Mouse (Mus musculus): ENCODE results near the gene Gm10024. TPM values are rescaled to one million over a fixed set of nuclear protein-coding genes. Genes with fewer than 3 reads are reported as not detected.
A peak's percentile ranks its signal among the peaks of the same experiment; 100 is the strongest.

Gene Gm10024
- polyA plus RNA-seq, 2 experiments = not detected

GRCm38 (mm10) chr10:77671519-77671918 is 39.7 kb upstream of the Gm10024 start:
- no peak for ATAC-seq (ENCODE audit: low FRiP score, low read depth)
- no peaks in the 10 kb centered on the region for H3K9me3 ChIP-seq (ENCODE audit: control insufficient read depth, low read length)
- no peak overlapping the region for H3K9ac ChIP-seq (ENCODE audit: low read depth, low read length, severe bottlenecking)
- H3K4me2 ChIP-seq (replicated peaks; ENCODE audit: low read depth, low read length, severe bottlenecking) = no peak overlapping the region
- H3K27me3 ChIP-seq (ENCODE audit: control insufficient read depth, insufficient read depth, low read length) = no peaks in the 10 kb centered on the region; the same call in 1 of the 2 replicates
- DNase-seq (ENCODE audit: low spot score) = no peak
- TF ChIP-seq POLR2A (IDR thresholded peaks at IDR 0.05; ENCODE audit: borderline replicate concordance, extremely low read depth, insufficient read depth, insufficient read length) = no peak
- 53% methylated on average over 4 of the region's 4 CpGs for WGBS
- no peak overlapping the region for H3K4me3 ChIP-seq (replicated peaks; ENCODE audit: low read length)
- H3K27ac ChIP-seq (replicated peaks; ENCODE audit: low read depth, low read length) = no peak overlapping the region
- peaks cover 9% of the 10 kb centered on the region; the same call in 1 of the 2 replicates for H3K4me1 ChIP-seq (ENCODE audit: control insufficient read depth, insufficient read depth, low read length)
- no peaks in the 10 kb centered on the region for H3K36me3 ChIP-seq (ENCODE audit: control insufficient read depth, insufficient read depth, low read length)

- H3K27me3 ChIP-seq (ENCODE audit: control insufficient read depth, insufficient read depth, low read length) = peaks cover 7% of the 10 kb centered on the region; the same call in 1 of the 2 replicates
- no peaks in the 10 kb centered on the region for H3K36me3 ChIP-seq (ENCODE audit: control insufficient read depth, insufficient read depth, low read length)
- no peak overlapping the region for H3K27ac ChIP-seq (replicated peaks; ENCODE audit: low read depth, low read length)
- TF ChIP-seq POLR2A (IDR thresholded peaks at IDR 0.05; ENCODE audit: borderline replicate concordance, extremely low read depth, insufficient read depth, insufficient read length) = no peak
- H3K9ac ChIP-seq (ENCODE audit: low read depth, low read length, severe bottlenecking) = no peak overlapping the region
- H3K4me1 ChIP-seq (ENCODE audit: control insufficient read depth, insufficient read depth, low read length) = peaks cover 14% of the 10 kb centered on the region
- DNase-seq (ENCODE audit: low spot score) (no peak), ATAC-seq (ENCODE audit: low FRiP score, low read depth) (no peak)
- H3K4me2 ChIP-seq (replicated peaks; ENCODE audit: low read depth, low read length, severe bottlenecking) = no peak overlapping the region
- H3K9me3 ChIP-seq (ENCODE audit: control insufficient read depth, low read length) = no peaks in the 10 kb centered on the region
- H3K4me3 ChIP-seq (replicated peaks; ENCODE audit: low read length) = no peak overlapping the region
- WGBS = 58% methylated on average over 13 of the region's 13 CpGs
Measured at GRCm38 (mm10) chr10:77673765-77674164, 37.5 kb upstream of the Gm10024 start.

- Histone ChIP-seq H3K36me3 (ENCODE audit: control insufficient read depth, insufficient read depth, low read length) (no peaks in the 10 kb centered on the region), H3K4me3 (replicated peaks; ENCODE audit: low read length) (peak overlapping the region; percentile 34), H3K4me1 (ENCODE audit: control insufficient read depth, insufficient read depth, low read length) (peaks cover 14% of the 10 kb centered on the region), H3K9ac (ENCODE audit: low read depth, low read length, severe bottlenecking) (peak overlapping the region; percentile 36; the same call in 1 of the 2 replicates), H3K27ac (replicated peaks; ENCODE audit: low read depth, low read length) (no peak overlapping the region), H3K27me3 (ENCODE audit: control insufficient read depth, insufficient read depth, low read length) (peaks cover 7% of the 10 kb centered on the region; the same call in 1 of the 2 replicates), H3K9me3 (ENCODE audit: control insufficient read depth, low read length) (no peaks in the 10 kb centered on the region), H3K4me2 (replicated peaks; ENCODE audit: low read depth, low read length, severe bottlenecking) (peak overlapping the region; percentile 80)
- DNase-seq (ENCODE audit: low spot score) (peak; percentile 36), ATAC-seq (ENCODE audit: low FRiP score, low read depth) (no peak; the same call in 1 of the 2 replicates)
- under 1% methylated on average over 30 of the region's 35 CpGs for WGBS
- no peak for TF ChIP-seq POLR2A (IDR thresholded peaks at IDR 0.05; ENCODE audit: borderline replicate concordance, extremely low read depth, insufficient read depth, insufficient read length)
Measured at GRCm38 (mm10) chr10:77677562-77677961, 33.7 kb upstream of the Gm10024 start.

GRCm38 (mm10) chr10:77682994-77683393 is 28.3 kb upstream of the Gm10024 start:
- H3K9me3 ChIP-seq (ENCODE audit: control insufficient read depth, low read length) = no peaks in the 10 kb centered on the region
- DNase-seq (ENCODE audit: low spot score) (no peak), ATAC-seq (ENCODE audit: low FRiP score, low read depth) (no peak)
- peaks cover 12% of the 10 kb centered on the region for H3K4me1 ChIP-seq (ENCODE audit: control insufficient read depth, insufficient read depth, low read length)
- H3K27ac ChIP-seq (replicated peaks; ENCODE audit: low read depth, low read length) = no peak overlapping the region
- no peak overlapping the region for H3K9ac ChIP-seq (ENCODE audit: low read depth, low read length, severe bottlenecking)
- no peak for TF ChIP-seq POLR2A (IDR thresholded peaks at IDR 0.05; ENCODE audit: borderline replicate concordance, extremely low read depth, insufficient read depth, insufficient read length)
- WGBS = 77% methylated on average over 7 of the region's 7 CpGs
- H3K36me3 ChIP-seq (ENCODE audit: control insufficient read depth, insufficient read depth, low read length) = no peaks in the 10 kb centered on the region
- H3K4me2 ChIP-seq (replicated peaks; ENCODE audit: low read depth, low read length, severe bottlenecking) = no peak overlapping the region
- no peak overlapping the region for H3K4me3 ChIP-seq (replicated peaks; ENCODE audit: low read length)
- peaks cover 29% of the 10 kb centered on the region for H3K27me3 ChIP-seq (ENCODE audit: control insufficient read depth, insufficient read depth, low read length)

- H3K36me3 ChIP-seq (ENCODE audit: control insufficient read depth, insufficient read depth, low read length) = no peaks in the 10 kb centered on the region
- no peaks in the 10 kb centered on the region for H3K9me3 ChIP-seq (ENCODE audit: control insufficient read depth, low read length)
- H3K9ac ChIP-seq (ENCODE audit: low read depth, low read length, severe bottlenecking) = no peak overlapping the region
- H3K27ac ChIP-seq (replicated peaks; ENCODE audit: low read depth, low read length) = no peak overlapping the region
- 17% methylated on average over 8 of the region's 8 CpGs for WGBS
- TF ChIP-seq POLR2A (IDR thresholded peaks at IDR 0.05; ENCODE audit: borderline replicate concordance, extremely low read depth, insufficient read depth, insufficient read length) = no peak
- no peak for ATAC-seq (ENCODE audit: low FRiP score, low read depth)
- DNase-seq (ENCODE audit: low spot score) = no peak
- peaks cover 29% of the 10 kb centered on the region for H3K27me3 ChIP-seq (ENCODE audit: control insufficient read depth, insufficient read depth, low read length)
- peaks cover 8% of the 10 kb centered on the region for H3K4me1 ChIP-seq (ENCODE audit: control insufficient read depth, insufficient read depth, low read length)
- H3K4me3 ChIP-seq (replicated peaks; ENCODE audit: low read length) = no peak overlapping the region
- no peak overlapping the region for H3K4me2 ChIP-seq (replicated peaks; ENCODE audit: low read depth, low read length, severe bottlenecking)
Measured at GRCm38 (mm10) chr10:77684181-77684580, 27.1 kb upstream of the Gm10024 start.
